Mouse (Mus musculus) kidney, embryonic 15.5 days (tissue): ENCODE data around the gene Abcb8. TPM values are rescaled to one million over a fixed set of nuclear protein-coding genes. Genes with fewer than 3 reads are reported as not detected.
A peak's percentile ranks its signal among the peaks of the same experiment; 100 is the strongest.

Experiments
- ATAC-seq: fragments of 200-750 bp; cut with Nextera tagmentation; replicated peaks from 2 replicates; pipeline ENCODE4 v1.8.0; 2017; ENCODE audit warnings: moderate TSS enrichment; ENCODE audit not compliant: low FRiP score
- H3K27ac ChIP-seq: fragments of 300-500 bp; sonication (generic); 2 replicates; pipeline ENCODE4 v1.5.1; 2015; ENCODE audit warnings: mild to moderate bottlenecking, inconsistent platforms
- H3K27me3 ChIP-seq: fragments of 300-500 bp; sonication (generic); 2 replicates; pipeline ENCODE4 v1.6.1; 2015; ENCODE audit warnings: inconsistent platforms
- H3K36me3 ChIP-seq: fragments of 300-500 bp; sonication (generic); 2 replicates; pipeline ENCODE4 v1.6.1; 2015; ENCODE audit warnings: inconsistent platforms
- H3K4me1 ChIP-seq: fragments of 300-500 bp; sonication (generic); 2 replicates; pipeline ENCODE4 v1.6.1; 2015; ENCODE audit warnings: inconsistent platforms
- H3K4me2 ChIP-seq: fragments of 300-500 bp; sonication (generic); 2 replicates; pipeline ENCODE4 v1.6.1; 2015; ENCODE audit warnings: moderate library complexity, mild to moderate bottlenecking, inconsistent platforms
- H3K4me3 ChIP-seq: fragments of 300-500 bp; sonication (generic); replicated peaks from 2 replicates; pipeline ENCODE4 v1.5.1; 2015; ENCODE audit warnings: mild to moderate bottlenecking, inconsistent platforms
- H3K9ac ChIP-seq: fragments of 300-500 bp; sonication (generic); 2 replicates; pipeline ENCODE4 v1.6.1; 2015; ENCODE audit warnings: mild to moderate bottlenecking, inconsistent platforms
- H3K9me3 ChIP-seq: fragments of 300-500 bp; sonication (generic); replicated peaks from 2 replicates; pipeline ENCODE4 v1.6.1; 2016; ENCODE audit warnings: inconsistent platforms
- WGBS: fragments of 180-500 bp; shearing (Covaris S2); methylation state at CpG from one replicate; pipeline ENCODE4 v1.1.7; 2015; ENCODE audit warnings: mixed read lengths; 5-methylcytosine and 5-hydroxymethylcytosine counted together
- polyA plus RNA-seq: library from polyadenylated mRNA; unstranded; fragments of >200 nt; fragmentation: Nextera tagmentation; extraction: Ambion mirVana; gene quantifications from 2 replicates; pipeline ENCODE4 v1.2.1, GENCODE M21; 2015

Gene Abcb8
- polyA plus RNA-seq, 1 experiment from 2014 or later = 62.0 TPM

- peak overlapping the region; percentile 75 for H3K4me3 ChIP-seq
- H3K27me3 ChIP-seq = peaks cover 55% of the 10 kb centered on the region
- ATAC-seq = peak; percentile 73
- peak overlapping the region; percentile 90 for H3K27ac ChIP-seq
- no peaks in the 10 kb centered on the region for H3K36me3 ChIP-seq
- H3K4me1 ChIP-seq = peaks cover 62% of the 10 kb centered on the region
- 2% methylated on average over 24 of the region's 24 CpGs for WGBS
- H3K9me3 ChIP-seq = no peaks in the 10 kb centered on the region
- H3K9ac ChIP-seq = peak overlapping the region; percentile 37; the same call in 1 of the 2 replicates
- peak overlapping the region; percentile 96 for H3K4me2 ChIP-seq
Measured at GRCm38 (mm10) chr5:24352251-24352859, 41.1 kb upstream of the Abcb8 start.

GRCm38 (mm10) chr5:24353327-24353726, 40.1 kb upstream of the Abcb8 start:
- no peak for ATAC-seq
- Histone ChIP-seq H3K36me3 (no peaks in the 10 kb centered on the region), H3K4me2 (peak overlapping the region; percentile 96; the same call in 1 of the 2 replicates), H3K9me3 (no peaks in the 10 kb centered on the region), H3K27ac (peak overlapping the region; percentile 90), H3K4me1 (peaks cover 52% of the 10 kb centered on the region), H3K4me3 (no peak overlapping the region), H3K9ac (no peak overlapping the region), H3K27me3 (peaks cover 51% of the 10 kb centered on the region)
- WGBS = 12% methylated on average over 4 of the region's 4 CpGs

- ATAC-seq = no peak
Measured at GRCm38 (mm10) chr5:24356764-24357163, 36.7 kb upstream of the Abcb8 start.

GRCm38 (mm10) chr5:24357461-24357860, 36.0 kb upstream of the Abcb8 start:
- H3K4me1 ChIP-seq = peaks cover 20% of the 10 kb centered on the region
- WGBS = 9% methylated on average over 7 of the region's 7 CpGs
- H3K4me2 ChIP-seq = no peak overlapping the region
- H3K27ac ChIP-seq = no peak overlapping the region
- H3K4me3 ChIP-seq = no peak overlapping the region
- no peaks in the 10 kb centered on the region for H3K36me3 ChIP-seq
- no peak overlapping the region for H3K9ac ChIP-seq
- no peaks in the 10 kb centered on the region for H3K9me3 ChIP-seq
- peak; percentile 34; the same call in 1 of the 2 replicates for ATAC-seq
- H3K27me3 ChIP-seq = peaks cover 17% of the 10 kb centered on the region

More at GRCm38 (mm10) chr5:24356764-24357163, 36.7 kb upstream of the Abcb8 start:
- Histone ChIP-seq H3K4me3 (no peak overlapping the region), H3K9ac (no peak overlapping the region), H3K4me2 (no peak overlapping the region), H3K9me3 (no peaks in the 10 kb centered on the region), H3K36me3 (no peaks in the 10 kb centered on the region), H3K27ac (no peak overlapping the region), H3K27me3 (peaks cover 24% of the 10 kb centered on the region), H3K4me1 (peaks cover 27% of the 10 kb centered on the region)
- 60% methylated on average over 4 of the region's 4 CpGs for WGBS

GRCm38 (mm10) chr5:24360792-24361454, 32.5 kb upstream of the Abcb8 start:
- ATAC-seq = peak; percentile 55

GRCm38 (mm10) chr5:24363467-24363866, 30.0 kb upstream of the Abcb8 start:
- Histone ChIP-seq H3K36me3 (no peaks in the 10 kb centered on the region), H3K27ac (no peak overlapping the region), H3K4me3 (no peak overlapping the region), H3K4me1 (peaks cover 10% of the 10 kb centered on the region), H3K27me3 (no peaks in the 10 kb centered on the region), H3K9me3 (no peaks in the 10 kb centered on the region), H3K9ac (no peak overlapping the region), H3K4me2 (no peak overlapping the region)
- no peak for ATAC-seq
- WGBS = 38% methylated on average over 2 of the region's 2 CpGs

More at GRCm38 (mm10) chr5:24360792-24361454, 32.5 kb upstream of the Abcb8 start:
- Histone ChIP-seq H3K27ac (0 out of 2 replicates have a peak overlapping the region, but pooled peaks have one; percentile 3), H3K4me3 (no peak overlapping the region), H3K27me3 (no peaks in the 10 kb centered on the region), H3K9ac (no peak overlapping the region), H3K4me2 (no peak overlapping the region), H3K4me1 (peaks cover 10% of the 10 kb centered on the region), H3K36me3 (no peaks in the 10 kb centered on the region), H3K9me3 (no peaks in the 10 kb centered on the region)
- 2% methylated on average over 7 of the region's 7 CpGs for WGBS

- peak overlapping the region; percentile 54 for H3K27ac ChIP-seq
- no peak overlapping the region for H3K4me3 ChIP-seq
- ATAC-seq = no peak
- no peak overlapping the region for H3K9ac ChIP-seq
- H3K4me2 ChIP-seq = no peak overlapping the region
- peaks cover 10% of the 10 kb centered on the region for H3K4me1 ChIP-seq
- H3K36me3 ChIP-seq = no peaks in the 10 kb centered on the region
- 41% methylated on average over 3 of the region's 3 CpGs for WGBS
- H3K27me3 ChIP-seq = no peaks in the 10 kb centered on the region
- H3K9me3 ChIP-seq = no peaks in the 10 kb centered on the region
Measured at GRCm38 (mm10) chr5:24364061-24364460, 29.4 kb upstream of the Abcb8 start.

- WGBS = 59% methylated on average over 12 of the region's 12 CpGs
- peak within 1 kb of the TSS; percentile 62 for H3K27ac ChIP-seq
- no peaks in the 10 kb centered on the region for H3K27me3 ChIP-seq
- H3K9ac ChIP-seq = no peak within 1 kb of the TSS
- peaks cover 10% of the 10 kb centered on the region for H3K4me1 ChIP-seq
- no peaks in the 10 kb centered on the region for H3K9me3 ChIP-seq
- ATAC-seq = no peak
- peak within 1 kb of the TSS; percentile 33 for H3K4me3 ChIP-seq
- no peaks in the 10 kb centered on the region for H3K36me3 ChIP-seq
- H3K4me2 ChIP-seq = peak within 1 kb of the TSS; percentile 44
Measured at GRCm38 (mm10) chr5:24364508-24364907, 29.0 kb upstream of the Abcb8 start, which contains the start of gene Nos3. TSS of gene Nos3 (plus strand) at chr5:24364810.

GRCm38 (mm10) chr5:24364963-24365362, 28.5 kb upstream of the Abcb8 start:
- H3K9ac ChIP-seq = no peak overlapping the region
- peaks cover 10% of the 10 kb centered on the region for H3K4me1 ChIP-seq

GRCm38 (mm10) chr5:24365528-24365927, 27.9 kb upstream of the Abcb8 start:
- Histone ChIP-seq H3K36me3 (no peaks in the 10 kb centered on the region), H3K27ac (peak overlapping the region; percentile 62), H3K4me3 (peak overlapping the region; percentile 33), H3K9me3 (no peaks in the 10 kb centered on the region), H3K4me2 (peak overlapping the region; percentile 44), H3K4me1 (peaks cover 8% of the 10 kb centered on the region), H3K9ac (no peak overlapping the region), H3K27me3 (no peaks in the 10 kb centered on the region)
- ATAC-seq = no peak
- 40% methylated on average over 5 of the region's 5 CpGs for WGBS

More at GRCm38 (mm10) chr5:24364963-24365362, 28.5 kb upstream of the Abcb8 start:
- 84% methylated on average over 10 of the region's 10 CpGs for WGBS
- peak overlapping the region; percentile 33 for H3K4me3 ChIP-seq
- no peak for ATAC-seq
- no peaks in the 10 kb centered on the region for H3K9me3 ChIP-seq
- no peaks in the 10 kb centered on the region for H3K27me3 ChIP-seq
- H3K36me3 ChIP-seq = no peaks in the 10 kb centered on the region
- H3K27ac ChIP-seq = peak overlapping the region; percentile 62
- H3K4me2 ChIP-seq = peak overlapping the region; percentile 44

- WGBS = 74% methylated on average over 9 of the region's 9 CpGs
- Histone ChIP-seq H3K4me1 (peaks cover 6% of the 10 kb centered on the region; the same call in 1 of the 2 replicates), H3K4me3 (no peak overlapping the region), H3K9ac (no peak overlapping the region), H3K36me3 (no peaks in the 10 kb centered on the region), H3K27me3 (no peaks in the 10 kb centered on the region), H3K9me3 (no peaks in the 10 kb centered on the region), H3K27ac (no peak overlapping the region), H3K4me2 (no peak overlapping the region)
- ATAC-seq = no peak
Measured at GRCm38 (mm10) chr5:24366426-24366825, 27.0 kb upstream of the Abcb8 start.

- WGBS = 90% methylated on average over 9 of the region's 9 CpGs
- ATAC-seq = no peak
Measured at GRCm38 (mm10) chr5:24369767-24370166, 23.7 kb upstream of the Abcb8 start.

More at GRCm38 (mm10) chr5:24369767-24370166, 23.7 kb upstream of the Abcb8 start:
- Histone ChIP-seq H3K9me3 (no peaks in the 10 kb centered on the region), H3K27ac (no peak overlapping the region), H3K27me3 (no peaks in the 10 kb centered on the region), H3K9ac (no peak overlapping the region), H3K4me1 (peaks cover 3% of the 10 kb centered on the region; the same call in 1 of the 2 replicates), H3K4me3 (no peak overlapping the region), H3K4me2 (no peak overlapping the region), H3K36me3 (no peaks in the 10 kb centered on the region)
